Mouse (Mus musculus): ENCODE measurements around the gene Fcer1g. TPM values are rescaled to one million over a fixed set of nuclear protein-coding genes. Genes with fewer than 3 reads are reported as not detected.

Fcer1g gene
- total RNA-seq, 2 experiments from 2014 or later, result 10.2 to 11.6 TPM

DNA sequence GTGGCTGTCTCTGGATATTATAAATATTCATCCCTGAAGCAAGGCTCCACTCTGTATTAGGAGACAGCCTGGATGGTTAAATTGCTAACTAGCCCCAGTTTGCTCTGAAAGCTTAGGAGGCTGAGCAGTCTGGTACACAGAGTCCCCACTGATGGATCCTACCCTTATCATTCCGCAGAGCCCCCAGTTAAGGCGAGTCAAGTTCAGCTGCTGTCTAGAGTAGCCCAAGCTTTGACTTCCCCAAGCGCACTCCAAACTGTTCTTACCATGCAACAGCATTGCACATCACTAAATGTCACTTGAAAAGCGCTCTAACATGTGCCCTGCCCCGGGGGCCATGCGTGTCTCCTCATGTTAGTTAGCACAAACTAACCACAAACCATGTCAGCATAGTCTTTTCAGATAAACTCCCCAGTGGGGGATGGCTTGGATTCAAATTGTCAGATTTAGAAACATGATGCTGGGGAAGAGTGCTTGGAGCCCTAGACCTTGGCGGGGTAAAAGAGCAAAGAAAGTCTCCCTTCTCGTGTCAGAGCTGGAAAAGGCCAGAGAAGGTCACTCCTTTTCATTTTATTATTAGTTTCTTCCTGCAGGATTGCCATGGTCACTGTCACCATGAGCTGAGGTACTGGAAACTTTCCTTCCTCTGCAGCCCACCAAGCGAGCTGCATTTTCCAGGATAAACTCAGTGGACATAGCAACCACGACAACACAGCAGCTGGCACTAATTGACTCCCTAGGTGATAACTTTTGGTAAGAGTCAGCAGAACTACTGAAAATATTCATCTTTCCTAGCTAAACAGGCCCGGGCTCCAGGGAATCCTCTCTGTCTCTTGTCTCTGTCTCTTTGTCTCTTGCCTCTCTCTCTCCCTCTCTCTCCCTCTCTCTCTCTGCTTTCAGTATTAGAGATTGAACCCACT lies 40.0 kb downstream of the Fcer1g start:
- intact Hi-C loops (cut with DNase I), result no loop called here
- no peak for DNase-seq

GRCm38 (mm10) chr1:171193093-171193840 lies 40.9 kb downstream of the Fcer1g start:
- intact Hi-C loops (cut with DNase I), result no loop called here
- DNase-seq, result peak in 1 of 2 experiments; percentile 21

GRCm38 (mm10) chr1:171192283-171192682 lies 41.9 kb downstream of the Fcer1g start:
- intact Hi-C loops (cut with DNase I), result no loop called here
- DNase-seq, result no peak

- no peak for DNase-seq
- intact Hi-C loops (cut with DNase I), result no loop called here
Observed at GRCm38 (mm10) chr1:171190832-171191231, 43.3 kb downstream of the Fcer1g start.

- intact Hi-C loops (cut with DNase I), result no loop called here
- peak in 1 of 2 experiments; percentile 16 for DNase-seq
Observed at GRCm38 (mm10) chr1:171189476-171190114, 44.6 kb downstream of the Fcer1g start.

GRCm38 (mm10) chr1:171189046-171189445 lies 45.1 kb downstream of the Fcer1g start:
- intact Hi-C loops (cut with DNase I), result no loop called here
- peak in 1 of 2 experiments; percentile 37 for DNase-seq

GRCm38 (mm10) chr1:171187851-171188700 lies 46.1 kb downstream of the Fcer1g start:
- intact Hi-C loops (cut with DNase I), result no loop called here
- DNase-seq, result no peak

DNA sequence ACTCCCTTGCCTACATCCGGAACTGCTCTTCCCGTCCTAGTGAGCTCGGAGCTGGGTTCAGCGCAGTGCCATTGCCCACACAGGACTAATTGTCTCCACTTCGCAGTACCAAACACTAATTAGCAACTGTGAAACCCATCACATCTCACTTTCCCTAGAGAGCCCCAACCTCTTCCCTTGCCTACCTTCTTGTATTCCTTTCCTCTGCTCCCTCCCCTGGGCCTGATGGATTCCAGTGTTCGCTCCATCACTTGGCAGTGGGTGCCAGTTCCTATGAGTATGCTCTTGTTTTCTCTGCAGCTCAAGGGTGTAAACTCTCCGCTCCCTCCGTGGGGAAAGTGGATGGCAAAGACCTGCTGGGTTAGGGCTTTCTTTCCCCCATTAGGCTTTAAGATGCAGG lies 48.5 kb downstream of the Fcer1g start:
- DNase-seq, result no peak
- intact Hi-C loops (cut with DNase I), result no loop called here

- intact Hi-C loops (cut with DNase I), result no loop called here
- peak in 1 of 2 experiments; percentile 40 for DNase-seq
Observed at GRCm38 (mm10) chr1:171184314-171184713, 49.9 kb downstream of the Fcer1g start.

DNA sequence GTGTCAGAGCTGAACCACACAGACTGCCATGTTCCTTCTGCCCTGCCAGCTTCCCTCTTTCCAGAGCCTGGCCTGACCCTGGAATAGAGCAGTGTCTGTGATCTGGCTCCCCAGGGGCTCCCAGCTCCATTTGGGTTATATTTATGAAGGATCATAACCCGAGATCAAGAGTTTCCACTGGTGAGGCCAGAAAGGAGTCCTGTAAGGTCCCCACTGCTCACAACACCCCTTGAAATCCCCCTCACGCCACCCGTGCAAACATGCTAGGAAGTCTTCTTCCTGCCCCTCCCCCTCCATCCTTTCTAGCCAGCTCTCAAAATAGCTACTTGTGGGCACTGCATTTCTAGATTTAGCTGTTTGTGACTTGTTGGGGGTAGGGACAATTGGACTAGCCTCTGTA lies 50.5 kb downstream of the Fcer1g start:
- intact Hi-C loops (cut with DNase I), result no loop called here

DNA sequence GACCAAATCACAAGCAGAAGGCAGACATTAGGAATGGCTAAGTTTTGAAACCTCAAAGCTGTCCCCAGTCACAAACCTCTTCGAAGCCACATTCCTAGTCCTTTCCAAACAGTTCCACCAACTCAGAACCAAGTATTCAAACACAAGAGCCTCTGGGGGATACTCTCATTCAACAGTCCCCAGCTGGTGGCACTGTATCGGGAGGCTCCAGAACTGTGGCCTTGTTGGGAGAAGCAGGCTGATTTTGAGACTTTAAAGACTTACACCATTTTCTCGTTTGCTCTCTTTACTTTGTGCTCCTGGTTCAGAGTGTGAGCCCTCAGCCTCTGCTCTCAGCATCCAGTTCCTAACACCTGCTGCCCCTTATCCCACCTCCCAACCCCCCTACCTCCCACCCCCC lies 51.1 kb downstream of the Fcer1g start:
- DNase-seq, result no peak

More for the DNA sequence above, 50.5 kb downstream of the Fcer1g start:
- DNase-seq, result peak in 1 of 2 experiments; percentile 70

More for the DNA sequence above, 51.1 kb downstream of the Fcer1g start:
- intact Hi-C loops (cut with DNase I), result no loop called here

Other genes with a start within 250 kb of the Fcer1g start
- under 1 TPM; 0.22 to 0.29 TPM for gene Fcgr4, start 215.4 kb downstream of the Fcer1g start, total RNA-seq (2021)
- 10 to 100 TPM; 11.8 to 11.9 TPM for gene Fcgr3, start 169.4 kb downstream of the Fcer1g start, total RNA-seq (2021)
- 1 to 10 TPM in 1 of 2 experiments, under 1 TPM in 1; 1.00 to 2.1 TPM for gene Cfap126, start 120.4 kb downstream of the Fcer1g start, total RNA-seq (2021)
- gene Sdhc, start 83.8 kb downstream of the Fcer1g start, total RNA-seq (2021), result 1,000 to 10,000 TPM; 1,008 to 1,038 TPM
- gene Mpz, start 83.7 kb downstream of the Fcer1g start, total RNA-seq (2021), result 10 to 100 TPM in 1 of 2 experiments, not detected in 1; 18.9 TPM
- 100 to 1,000 TPM; 180 to 188 TPM for gene Pcp4l1, start 38.1 kb downstream of the Fcer1g start, total RNA-seq (2021)
- under 1 TPM in 1 of 2 experiments, not detected in 1; 0.14 TPM for gene Nr1i3, start 20.4 kb downstream of the Fcer1g start, total RNA-seq (2021)
- gene Tomm40l, start 11.9 kb downstream of the Fcer1g start, total RNA-seq (2021), result 10 to 100 TPM; 86.2 to 92.8 TPM
- 1 to 10 TPM; 1.6 to 4.0 TPM for gene Apoa2, start 9.3 kb downstream of the Fcer1g start, total RNA-seq (2021)
- gene Adamts4, start 16.1 kb upstream of the Fcer1g start, total RNA-seq (2021), result 1 to 10 TPM; 2.9 to 3.6 TPM
- gene Ndufs2, start 17.0 kb upstream of the Fcer1g start, total RNA-seq (2021), result 1,000 to 10,000 TPM; 1,236 to 1,272 TPM
- gene B4galt3, start 36.0 kb upstream of the Fcer1g start, total RNA-seq (2021), result 10 to 100 TPM; 19.5 to 25.7 TPM
- gene Ppox, start 46.8 kb upstream of the Fcer1g start, total RNA-seq (2021), result 10 to 100 TPM; 16.4 to 21.3 TPM
- 10 to 100 TPM; 20.0 to 22.4 TPM for gene Usp21, start 53.6 kb upstream of the Fcer1g start, total RNA-seq (2021)
- 10 to 100 TPM; 82.9 to 88.2 TPM for gene Ufc1, start 60.7 kb upstream of the Fcer1g start, total RNA-seq (2021)
- 10 to 100 TPM; 24.4 to 25.9 TPM for gene Dedd, start 94.8 kb upstream of the Fcer1g start, total RNA-seq (2021)
- gene Nit1, start 111.3 kb upstream of the Fcer1g start, total RNA-seq (2021), result 10 to 100 TPM; 20.0 to 24.6 TPM
- 10 to 100 TPM; 63.7 to 74.3 TPM for gene Pfdn2, start 111.3 kb upstream of the Fcer1g start, total RNA-seq (2021)
- gene Klhdc9, start 126.4 kb upstream of the Fcer1g start, total RNA-seq (2021), result under 1 TPM in 1 of 2 experiments, not detected in 1; 0.17 TPM
- gene Nectin4, start 135.7 kb upstream of the Fcer1g start, total RNA-seq (2021), result under 1 TPM; 0.14 to 0.15 TPM
- 1 to 10 TPM; 2.3 to 4.5 TPM for gene Arhgap30, start 154.6 kb upstream of the Fcer1g start, total RNA-seq (2021)
- 10 to 100 TPM; 42.3 to 46.1 TPM for gene Usf1, start 176.9 kb upstream of the Fcer1g start, total RNA-seq (2021)
- 1 to 10 TPM; 2.2 to 2.5 TPM for gene Tstd1, start 184.5 kb upstream of the Fcer1g start, total RNA-seq (2021)
- gene F11r, start 203.2 kb upstream of the Fcer1g start, total RNA-seq (2021), result 10 to 100 TPM; 46.3 to 48.9 TPM